Mouse (Mus musculus) stomach, postnatal 0 days (tissue): Measurements from ENCODE around the gene Clcn2. TPM values are rescaled to one million over a fixed set of nuclear protein-coding genes. Genes with fewer than 3 reads are reported as not detected.

Experiments used
- ATAC-seq: fragments of 200-750 bp; cut with Nextera tagmentation; 2 replicates; pipeline ENCODE4 v1.8.0; 2017; ENCODE audit not compliant: low FRiP score, low TSS enrichment
- DNase-seq: peaks from one replicate; pipeline ENCODE4 v3.0.0-alpha.2; 2016; ENCODE audit warnings: low spot score
- H3K27ac ChIP-seq: fragments of 300-500 bp; sonication (generic); replicated peaks from 2 replicates; pipeline ENCODE4 v1.5.1; 2014; ENCODE audit warnings: mild to moderate bottlenecking, control low read depth
- H3K27me3 ChIP-seq: fragments of 300-500 bp; sonication (generic); 2 replicates; pipeline ENCODE4 v1.6.1; 2014; ENCODE audit warnings: low read length; ENCODE audit not compliant: control insufficient read depth, insufficient read depth
- H3K36me3 ChIP-seq: fragments of 300-500 bp; sonication (generic); 2 replicates; pipeline ENCODE4 v1.6.1; 2014; ENCODE audit warnings: low read length, mixed read lengths; ENCODE audit not compliant: control insufficient read depth, insufficient read depth
- H3K4me1 ChIP-seq: fragments of 300-500 bp; sonication (generic); replicated peaks from 2 replicates; pipeline ENCODE4 v1.6.1; 2014; ENCODE audit warnings: antibody characterized with exemption; ENCODE audit not compliant: control insufficient read depth, insufficient read depth
- H3K4me2 ChIP-seq: fragments of 300-500 bp; sonication (generic); replicated peaks from 2 replicates; pipeline ENCODE4 v1.6.1; 2014; ENCODE audit warnings: low read depth, mild to moderate bottlenecking, control low read depth, moderate library complexity
- H3K4me3 ChIP-seq: fragments of 300-500 bp; sonication (generic); 2 replicates; pipeline ENCODE4 v1.5.1; 2014; ENCODE audit warnings: low read depth, low read length, control low read depth
- H3K9ac ChIP-seq: fragments of 300-500 bp; sonication (generic); 2 replicates; pipeline ENCODE4 v1.6.1; 2014; ENCODE audit warnings: mild to moderate bottlenecking, low read length, control low read depth, mixed read lengths
- H3K9me3 ChIP-seq: fragments of 300-500 bp; sonication (generic); 2 replicates; pipeline ENCODE4 v1.6.1; 2016; ENCODE audit warnings: low read length; ENCODE audit not compliant: control insufficient read depth
- CTCF ChIP-seq: IDR thresholded peaks from 2 replicates; pipeline ENCODE4 v1.5.1; 2016; ENCODE audit warnings: antibody characterized with exemption, low read depth, mild to moderate bottlenecking, moderate library complexity
- EP300 ChIP-seq: optimal IDR thresholded peaks from 2 replicates; pipeline ENCODE3; 2016; ENCODE audit warnings: antibody characterized with exemption
- WGBS: fragments of 180-500 bp; shearing (Covaris S2); extraction: QIAGEN DNeasy Blood & Tissue Kit; methylation state at CpG from one replicate; pipeline ENCODE4 v1.1.7; 2014; 5-methylcytosine and 5-hydroxymethylcytosine counted together
- polyA plus RNA-seq: library from polyadenylated mRNA; unstranded; fragments of >200 nt; fragmentation: Nextera tagmentation; extraction: Ambion mirVana; gene quantifications from 2 replicates; pipeline ENCODE4 v1.2.1, GENCODE M21; 2015

Gene Clcn2
- polyA plus RNA-seq, 1 experiment from 2014 or later = 8.4 TPM

DNA sequence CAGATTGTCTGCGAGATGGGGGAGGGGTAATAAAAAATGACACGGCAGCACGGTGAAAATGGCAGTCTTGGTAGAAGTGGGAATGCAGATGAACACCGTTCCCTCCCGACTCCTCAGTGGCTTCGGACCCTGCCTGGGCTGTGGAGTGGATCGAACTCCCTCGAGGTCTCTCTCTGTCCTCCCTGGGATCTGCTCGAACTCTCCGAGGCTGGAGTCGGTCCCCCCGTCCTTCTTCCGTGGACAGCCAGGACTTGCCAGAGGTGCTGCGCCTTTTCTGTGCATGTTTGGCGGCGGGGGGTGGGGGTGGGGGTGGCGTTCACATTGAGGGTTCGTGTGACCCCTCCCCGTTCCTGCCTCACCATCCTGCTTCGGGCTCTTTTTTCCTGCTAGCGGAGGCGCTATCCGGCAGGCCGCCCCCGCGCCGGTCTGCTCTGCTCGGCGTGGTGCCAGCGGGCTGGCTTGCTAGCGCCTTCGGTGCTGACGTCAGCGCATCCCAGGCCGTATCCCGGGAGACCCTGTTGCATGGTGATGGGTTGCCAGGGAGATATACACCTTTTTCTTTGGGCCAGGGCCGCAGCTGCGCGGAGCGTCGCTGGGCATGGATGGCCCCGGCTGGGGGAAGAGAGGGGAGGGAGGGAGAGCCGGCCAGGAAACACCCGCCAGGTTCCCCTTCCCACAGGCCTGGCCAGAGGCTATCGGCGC is 21.8 kb downstream of the Clcn2 start:
- Histone ChIP-seq H3K4me3 (peak overlapping the region; percentile 39), H3K27me3 (no peaks in the 10 kb centered on the region), H3K9me3 (no peaks in the 10 kb centered on the region), H3K27ac (peak overlapping the region; percentile 79), H3K36me3 (no peaks in the 10 kb centered on the region), H3K9ac (peak overlapping the region; percentile 38), H3K4me1 (no peaks in the 10 kb centered on the region; the same call in 1 of the 2 replicates), H3K4me2 (peak overlapping the region; percentile 54)
- TF ChIP-seq EP300 = no peak
- no peak for TF ChIP-seq CTCF
- peak; percentile 72 for ATAC-seq
- DNase-seq = peak; percentile 83
- WGBS = 6% methylated on average over 46 of the region's 46 CpGs

- no peaks in the 10 kb centered on the region for H3K27me3 ChIP-seq
- peak overlapping the region; percentile 54; the same call in 1 of the 2 replicates for H3K4me2 ChIP-seq
- no peak overlapping the region for H3K4me3 ChIP-seq
- H3K9me3 ChIP-seq = no peaks in the 10 kb centered on the region
- WGBS = 58% methylated on average over 8 of the region's 8 CpGs
- peak overlapping the region; percentile 79; the same call in 1 of the 2 replicates for H3K27ac ChIP-seq
- DNase-seq (no peak), ATAC-seq (peak; percentile 13; the same call in 1 of the 2 replicates)
- H3K4me1 ChIP-seq = no peaks in the 10 kb centered on the region; the same call in 1 of the 2 replicates
- H3K9ac ChIP-seq = no peak overlapping the region; the same call in 1 of the 2 replicates
- H3K36me3 ChIP-seq = peaks cover 2% of the 10 kb centered on the region; the same call in 1 of the 2 replicates
- TF ChIP-seq CTCF (no peak), EP300 (no peak)
Observed at GRCm38 (mm10) chr16:20694781-20695180, 22.8 kb downstream of the Clcn2 start.

GRCm38 (mm10) chr16:20693111-20693701 is 24.3 kb downstream of the Clcn2 start, which contains the start of gene Fam131a:
TSS of gene Fam131a (plus strand) at chr16:20693241.
- Histone ChIP-seq H3K4me3 (peak within 1 kb of the TSS; percentile 65), H3K4me1 (no peaks in the 10 kb centered on the region; the same call in 1 of the 2 replicates), H3K9me3 (no peaks in the 10 kb centered on the region), H3K27me3 (no peaks in the 10 kb centered on the region), H3K4me2 (peak within 1 kb of the TSS; percentile 90), H3K36me3 (peaks cover 17% of the 10 kb centered on the region), H3K27ac (peak within 1 kb of the TSS; percentile 78), H3K9ac (peak within 1 kb of the TSS; percentile 69)
- WGBS = 1% methylated on average over 35 of the region's 37 CpGs
- DNase-seq (peak; percentile 88), ATAC-seq (peak; percentile 88)
- TF ChIP-seq CTCF = no peak; the same call in 1 of the 2 replicates
- TF ChIP-seq EP300 = no peak

DNA sequence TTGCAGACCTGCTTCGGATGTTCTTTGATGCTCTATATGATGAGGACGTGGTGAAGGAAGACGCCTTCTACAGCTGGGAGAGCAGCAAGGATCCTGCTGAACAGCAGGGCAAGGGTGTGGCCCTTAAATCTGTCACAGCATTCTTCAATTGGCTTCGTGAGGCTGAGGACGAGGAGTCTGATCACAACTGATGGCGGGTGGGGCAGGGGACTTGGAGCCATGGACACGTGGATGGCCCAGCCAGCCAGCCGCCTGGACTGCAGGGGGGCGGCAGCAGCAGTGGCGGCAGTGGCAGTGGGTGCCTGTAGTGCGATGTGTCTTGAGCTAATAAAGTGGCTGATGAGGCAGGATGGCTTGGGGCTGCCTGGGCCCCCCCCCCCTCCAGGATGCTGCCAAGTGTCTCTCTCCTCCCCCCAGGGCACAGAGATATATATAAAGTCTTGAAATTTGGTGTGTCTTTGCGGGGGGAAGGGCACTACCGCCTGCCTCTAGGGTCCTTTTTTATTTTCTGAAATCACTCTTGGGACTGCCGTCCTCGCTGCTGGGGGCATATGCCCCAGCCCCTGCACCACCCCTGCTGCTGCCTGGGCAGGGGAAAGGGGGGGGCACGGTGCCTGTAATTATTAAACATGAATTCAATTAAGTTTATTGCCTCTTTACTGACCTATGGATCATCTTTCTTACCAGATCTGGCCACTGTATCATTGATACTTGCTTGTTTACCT is 25.1 kb downstream of the Clcn2 start:
- no peak for ATAC-seq
- 48% methylated on average over 16 of the region's 16 CpGs for WGBS
- H3K4me1 ChIP-seq = no peaks in the 10 kb centered on the region; the same call in 1 of the 2 replicates
- H3K4me3 ChIP-seq = no peak overlapping the region
- H3K36me3 ChIP-seq = peaks cover 21% of the 10 kb centered on the region
- DNase-seq = no peak
- H3K9me3 ChIP-seq = no peaks in the 10 kb centered on the region
- peak overlapping the region; percentile 90; the same call in 1 of the 2 replicates for H3K4me2 ChIP-seq
- H3K9ac ChIP-seq = no peak overlapping the region
- H3K27ac ChIP-seq = no peak overlapping the region
- TF ChIP-seq CTCF (no peak), EP300 (no peak)
- no peaks in the 10 kb centered on the region for H3K27me3 ChIP-seq

DNA sequence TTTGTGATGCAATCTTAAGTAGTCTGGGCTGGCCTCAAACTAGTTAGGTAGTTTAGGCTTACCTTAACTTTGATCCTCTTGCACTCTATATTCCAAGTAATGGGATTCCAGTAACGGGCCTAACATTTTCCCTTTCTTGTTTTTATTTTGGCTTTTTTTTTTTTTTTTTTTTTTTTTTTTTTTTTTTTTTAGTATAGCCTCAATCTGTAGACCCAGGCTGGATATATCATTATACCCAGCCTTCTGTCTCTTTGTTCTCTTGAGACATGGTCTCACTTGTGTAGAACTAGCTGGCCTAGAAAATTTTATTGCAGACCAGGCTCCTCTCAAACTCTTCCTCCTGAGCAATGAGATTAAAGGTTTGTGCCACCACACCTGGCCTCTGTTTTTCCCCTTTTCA is 25.9 kb downstream of the Clcn2 start:
- Histone ChIP-seq H3K4me3 (no peak overlapping the region), H3K9ac (no peak overlapping the region), H3K4me2 (no peak overlapping the region), H3K27me3 (no peaks in the 10 kb centered on the region), H3K4me1 (no peaks in the 10 kb centered on the region; the same call in 1 of the 2 replicates), H3K9me3 (no peaks in the 10 kb centered on the region), H3K27ac (no peak overlapping the region), H3K36me3 (peaks cover 26% of the 10 kb centered on the region)
- TF ChIP-seq CTCF (no peak), EP300 (no peak)
- WGBS = 52% methylated on average over 1 of the region's 1 CpGs
- no peak for ATAC-seq
- DNase-seq = no peak
